ENCODE assay signal across 9 mouse cellular contexts in genomic region chr4:43005765-43006164, GRCm38 (mm10). TPM values are rescaled to one million over a fixed set of nuclear protein-coding genes. Genes with fewer than 3 reads are reported as not detected.
DNase-seq lines count a peak whose midpoint lies in the region; ATAC-seq and TF ChIP-seq lines count a peak whose summit lies in the region.
"Had no signal": no experiment of that assay in that cellular context is flagged by ENCODE, and none has a peak within 500 bp of the region (broad histone marks: within the 10 kb centered on the region; RNA-seq: fewer than 3 reads in every experiment).

No protein-coding gene starts in this region.

- H3K4me1 ChIP-seq in midbrain, embryonic 11.5 days (ENCODE audit: control insufficient read depth, insufficient read depth, low read length): peaks cover 3% of the 10 kb centered on the region
- peaks cover 26% of the 10 kb centered on the region for H3K4me1 ChIP-seq in midbrain, embryonic 10.5 days
- peaks cover 3% of the 10 kb centered on the region; the same call in 1 of the 2 replicates for H3K4me1 ChIP-seq in cortical plate, adult 2 months (ENCODE audit: control insufficient read depth, insufficient read depth, low read length)

- peak; percentile 29 for TF ChIP-seq CTCF in cortical plate, adult 2 months (IDR thresholded peaks at IDR 0.05; ENCODE audit: extremely low read depth, insufficient read depth, low read length)

- H3K27ac ChIP-seq in midbrain, embryonic 11.5 days (ENCODE audit: low read depth, low read length): no peak overlapping the region
- H3K27ac ChIP-seq in midbrain, embryonic 10.5 days (replicated peaks): no peak overlapping the region
- no peak overlapping the region for H3K27ac ChIP-seq in cortical plate, adult 2 months (ENCODE audit: insufficient read depth, low read length)

- DNase-seq in cerebellum, postnatal 14 days: peak; percentile 52 to 65
- no peak for DNase-seq in cerebellum, adult 9-10 months
- peak; percentile 83 for DNase-seq in midbrain, embryonic 11.5 days (ENCODE audit: low spot score, missing footprints)
- no peak for DNase-seq in midbrain, embryonic 10.5 days (ENCODE audit: low spot score)
- peak; percentile 65 for DNase-seq in lung, postnatal 10 days
- no peak for DNase-seq in ovary, postnatal 36 days (ENCODE audit: low spot score)
- no peak for DNase-seq in adrenal gland, adult 2 months

- no peak overlapping the region for H3K4me3 ChIP-seq in midbrain, embryonic 11.5 days (ENCODE audit: low read depth, low read length)
- H3K4me3 ChIP-seq in midbrain, embryonic 10.5 days: no peak overlapping the region
- H3K4me3 ChIP-seq in cortical plate, adult 2 months (ENCODE audit: insufficient read depth, low read length): no peak overlapping the region

- H3K9ac ChIP-seq in midbrain, embryonic 11.5 days (ENCODE audit: low read length): no peak overlapping the region

- H3K36me3 ChIP-seq in midbrain, embryonic 11.5 days (ENCODE audit: control insufficient read depth, insufficient read depth, low read length): no peaks in the 10 kb centered on the region
- peaks cover 39% of the 10 kb centered on the region for H3K36me3 ChIP-seq in midbrain, embryonic 10.5 days

- H3K27me3 ChIP-seq in midbrain, embryonic 11.5 days (ENCODE audit: control insufficient read depth, insufficient read depth, low read length): no peaks in the 10 kb centered on the region
- H3K27me3 ChIP-seq in midbrain, embryonic 10.5 days (ENCODE audit: low read depth, poor library complexity, severe bottlenecking): no peaks in the 10 kb centered on the region

- 51% methylated on average over 2 of the region's 2 CpGs for WGBS in midbrain, embryonic 11.5 days
- 56% methylated on average over 2 of the region's 2 CpGs for WGBS in midbrain, embryonic 10.5 days

- no peaks in the 10 kb centered on the region for H3K9me3 ChIP-seq in midbrain, embryonic 11.5 days (ENCODE audit: control insufficient read depth, low read length)
- H3K9me3 ChIP-seq in midbrain, embryonic 10.5 days (replicated peaks): no peaks in the 10 kb centered on the region

- no peak for ATAC-seq in midbrain, embryonic 11.5 days (ENCODE audit: low FRiP score)

- no peak overlapping the region for H3K4me2 ChIP-seq in midbrain, embryonic 11.5 days

- no peak for TF ChIP-seq POLR2A in cortical plate, adult 2 months (IDR thresholded peaks at IDR 0.05; ENCODE audit: extremely low read depth, insufficient read depth, low read length)

RNA-seq across cellular contexts. Expression of gene Fancg, which starts 4.5 kb away (rescaled TPM):
- polyA plus RNA-seq in midbrain, embryonic 11.5 days (2014; fragmentation: Nextera tagmentation; extraction: Ambion mirVana): 21.4 and 22.0 TPM in 2 replicates
- polyA plus RNA-seq in midbrain, embryonic 10.5 days (2016; fragmentation: Nextera tagmentation; extraction: Ambion mirVana): 25.0 and 27.2 TPM in 2 replicates
- 25.0 and 28.4 TPM in 2 replicates for polyA plus RNA-seq in cortical plate, adult 2 months (2012; rRNA removed)
- total RNA-seq in adrenal gland, adult 2 months (2021): 1 to 10 TPM; 7.7 to 8.9 TPM
- polyA plus RNA-seq in adrenal gland, adult 2 months (2012; rRNA removed): 10.8 and 13.5 TPM in 2 replicates

RNA-seq across cellular contexts. Expression of gene Vcp, which starts 5.5 kb away (rescaled TPM):
- 635 and 667 TPM in 2 replicates for polyA plus RNA-seq in midbrain, embryonic 11.5 days (2014; fragmentation: Nextera tagmentation; extraction: Ambion mirVana)
- polyA plus RNA-seq in midbrain, embryonic 10.5 days (2016; fragmentation: Nextera tagmentation; extraction: Ambion mirVana): 656 and 674 TPM in 2 replicates
- polyA plus RNA-seq in cortical plate, adult 2 months (2012; rRNA removed): 171 and 176 TPM in 2 replicates
- 100 to 1,000 TPM; 305 to 320 TPM for total RNA-seq in adrenal gland, adult 2 months (2021)
- 671 and 857 TPM in 2 replicates for polyA plus RNA-seq in adrenal gland, adult 2 months (2012; rRNA removed)

RNA-seq across cellular contexts. Expression of gene Pigo, which starts 19.9 kb away (rescaled TPM):
- 16.2 and 16.4 TPM in 2 replicates for polyA plus RNA-seq in midbrain, embryonic 11.5 days (2014; fragmentation: Nextera tagmentation; extraction: Ambion mirVana)
- polyA plus RNA-seq in midbrain, embryonic 10.5 days (2016; fragmentation: Nextera tagmentation; extraction: Ambion mirVana): 21.8 and 27.5 TPM in 2 replicates
- 21.0 and 21.9 TPM in 2 replicates for polyA plus RNA-seq in cortical plate, adult 2 months (2012; rRNA removed)
- 10 to 100 TPM; 16.5 to 20.2 TPM for total RNA-seq in adrenal gland, adult 2 months (2021)
- polyA plus RNA-seq in adrenal gland, adult 2 months (2012; rRNA removed): 21.3 and 25.4 TPM in 2 replicates

RNA-seq across cellular contexts. Expression of gene Stoml2, which starts 25.7 kb away (rescaled TPM):
- polyA plus RNA-seq in midbrain, embryonic 11.5 days (2014; fragmentation: Nextera tagmentation; extraction: Ambion mirVana): 365 TPM in 2 replicates
- 419 and 471 TPM in 2 replicates for polyA plus RNA-seq in midbrain, embryonic 10.5 days (2016; fragmentation: Nextera tagmentation; extraction: Ambion mirVana)
- polyA plus RNA-seq in cortical plate, adult 2 months (2012; rRNA removed): 128 and 132 TPM in 2 replicates
- 100 to 1,000 TPM; 227 to 252 TPM for total RNA-seq in adrenal gland, adult 2 months (2021)
- polyA plus RNA-seq in adrenal gland, adult 2 months (2012; rRNA removed): 192 and 291 TPM in 2 replicates

RNA-seq across cellular contexts. Expression of gene 1700022I11Rik, which starts 36.4 kb away (rescaled TPM):
- 0.52 and 0.60 TPM in 2 replicates for polyA plus RNA-seq in midbrain, embryonic 11.5 days (2014; fragmentation: Nextera tagmentation; extraction: Ambion mirVana)
- polyA plus RNA-seq in midbrain, embryonic 10.5 days (2016; fragmentation: Nextera tagmentation; extraction: Ambion mirVana): 0.47 and 0.59 TPM in 2 replicates
- not detected in 2 replicates for polyA plus RNA-seq in cortical plate, adult 2 months (2012; rRNA removed)
- not detected for total RNA-seq in adrenal gland, adult 2 months (2021)
- polyA plus RNA-seq in adrenal gland, adult 2 months (2012; rRNA removed): not detected in 2 replicates
- total RNA-seq: layer of hippocampus, adult 18-20 months had no signal

Comparison
In these comparisons a context has a peak if more than half of its experiments do, and no peak if none do; other contexts are left out.
1. DNase-seq: peak in cerebellum, postnatal 14 days (2 of 2), midbrain, embryonic 11.5 days (single experiment) and lung, postnatal 10 days (single experiment); none in cerebellum, adult 9-10 months (single experiment), midbrain, embryonic 10.5 days (single experiment), ovary, postnatal 36 days (single experiment) and adrenal gland, adult 2 months (single experiment).